Comparison of ENCODE assay signal across 16 mouse cellular contexts in genomic region chr13:12283826-12284225, GRCm38 (mm10). TPM values are rescaled to one million over a fixed set of nuclear protein-coding genes. Genes with fewer than 3 reads are reported as not detected.
A peak's percentile ranks its signal among the peaks of the same experiment; 100 is the strongest.
DNase-seq lines count a peak whose midpoint lies in the region; ATAC-seq lines count a peak whose summit lies in the region.
"Had no signal": no experiment of that assay in that cellular context is flagged by ENCODE, and none has a peak within 500 bp of the region (broad histone marks: within the 10 kb centered on the region; RNA-seq: fewer than 3 reads in every experiment).

No protein-coding gene starts in this region.

- peak overlapping the region; percentile 31 for H3K27ac ChIP-seq in lung, embryonic 15.5 days
- peak overlapping the region; percentile 86 for H3K27ac ChIP-seq in heart, embryonic 11.5 days (ENCODE audit: low read depth, low read length)
- H3K27ac ChIP-seq: left cerebral cortex, adult 2 months; midbrain, embryonic 10.5 days had no signal

- peak; percentile 12; the same call in 1 of the 2 replicates for ATAC-seq in lung, embryonic 15.5 days (ENCODE audit: borderline replicate concordance, extremely low read depth, low FRiP score, low TSS enrichment)
- peak; percentile 63 for ATAC-seq in heart, embryonic 11.5 days (replicated peaks; ENCODE audit: insufficient number of reproducible peaks, low FRiP score, low TSS enrichment)
- ATAC-seq in erythroblast, adult 5-6 weeks (replicated peaks; ENCODE audit: low FRiP score, poor library complexity, severe bottlenecking), result no peak
- ATAC-seq: intestine, embryonic 16.5 days had no signal

- WGBS in lung, embryonic 15.5 days, result 74% methylated on average over 3 of the region's 3 CpGs
- WGBS in heart, embryonic 11.5 days (ENCODE audit: insufficient replicate concordance), result 59% methylated on average over 3 of the region's 3 CpGs

- H3K4me2 ChIP-seq in lung, embryonic 15.5 days, result no peak overlapping the region
- H3K4me2 ChIP-seq in heart, embryonic 11.5 days, result no peak overlapping the region
- H3K4me2 ChIP-seq: liver, embryonic 11.5 days had no signal

- no peak overlapping the region for H3K4me3 ChIP-seq in lung, embryonic 15.5 days
- no peak overlapping the region for H3K4me3 ChIP-seq in heart, embryonic 11.5 days (ENCODE audit: low read depth, low read length)
- H3K4me3 ChIP-seq: left cerebral cortex, adult 2 months; midbrain, embryonic 10.5 days had no signal

- H3K27me3 ChIP-seq in lung, embryonic 15.5 days, result no peaks in the 10 kb centered on the region
- no peaks in the 10 kb centered on the region for H3K27me3 ChIP-seq in heart, embryonic 11.5 days (ENCODE audit: control insufficient read depth, insufficient read depth, low read length)

- H3K9me3 ChIP-seq in lung, embryonic 15.5 days, result no peaks in the 10 kb centered on the region
- H3K9me3 ChIP-seq in heart, embryonic 11.5 days (replicated peaks; ENCODE audit: control insufficient read depth, low read length), result no peaks in the 10 kb centered on the region
- H3K9me3 ChIP-seq: midbrain, embryonic 10.5 days had no signal

- no peaks in the 10 kb centered on the region for H3K4me1 ChIP-seq in lung, embryonic 15.5 days
- no peaks in the 10 kb centered on the region for H3K4me1 ChIP-seq in heart, embryonic 11.5 days (ENCODE audit: control insufficient read depth, insufficient read depth, low read length)
- H3K4me1 ChIP-seq: midbrain, embryonic 10.5 days had no signal

- DNase-seq in lung, postnatal 25 days (ENCODE audit: low spot score), result no peak
- DNase-seq in adrenal gland, postnatal 14 days, result peak; percentile 70
- DNase-seq in kidney, postnatal 25 days, result peak; percentile 29 to 81
- DNase-seq in frontal cortex, postnatal 25 days (ENCODE audit: low spot score in 2 of 2), result no peak
- no peak for DNase-seq in left cerebral cortex, adult 8-10 months (ENCODE audit: low spot score in 2 of 2)
- DNase-seq: cerebellum, adult 18-20 months; right cerebral cortex, adult 18-20 months; thymus, postnatal 36 days had no signal

- no peak overlapping the region for H3K9ac ChIP-seq in lung, embryonic 15.5 days
- no peak overlapping the region for H3K9ac ChIP-seq in heart, embryonic 11.5 days (ENCODE audit: low read depth, low read length)

- H3K36me3 ChIP-seq in lung, embryonic 15.5 days, result no peaks in the 10 kb centered on the region
- H3K36me3 ChIP-seq in heart, embryonic 11.5 days (ENCODE audit: control insufficient read depth, insufficient read depth, low read length), result peaks cover 10% of the 10 kb centered on the region
- H3K36me3 ChIP-seq: midbrain, embryonic 10.5 days had no signal

RNA-seq across cellular contexts. Expression of gene Mtr, which starts 25.9 kb away (rescaled TPM):
- 15.4 and 17.1 TPM in 2 replicates for polyA plus RNA-seq in lung, embryonic 15.5 days (2015; fragmentation: Nextera tagmentation; extraction: Ambion mirVana)
- 22.3 and 26.2 TPM in 2 replicates for total RNA-seq in adrenal gland, postnatal 14 days (2021)
- 17.7 and 19.9 TPM in 2 replicates for polyA plus RNA-seq in heart, embryonic 11.5 days (2014; fragmentation: Nextera tagmentation; extraction: Ambion mirVana)
- 6.3 and 8.6 TPM in 2 replicates for total RNA-seq in erythroblast, adult 5-6 weeks (2015; ENCODE audit: low replicate concordance)
- 13.0 and 15.8 TPM in 2 replicates for total RNA-seq in erythroblast, adult 5-6 weeks (2017; ENCODE audit: low replicate concordance)
- total RNA-seq in left cerebral cortex, adult 8-10 months (2022), result 10 to 100 TPM; 15.6 to 17.4 (median 16.6) TPM

RNA-seq across cellular contexts. Expression of gene Actn2, which starts 56.7 kb away (rescaled TPM):
- polyA plus RNA-seq in lung, embryonic 15.5 days (2015; fragmentation: Nextera tagmentation; extraction: Ambion mirVana), result 30.1 and 33.0 TPM in 2 replicates
- 8.2 and 8.3 TPM in 2 replicates for total RNA-seq in adrenal gland, postnatal 14 days (2021)
- 1,008 and 1,229 TPM in 2 replicates for polyA plus RNA-seq in heart, embryonic 11.5 days (2014; fragmentation: Nextera tagmentation; extraction: Ambion mirVana)
- total RNA-seq in erythroblast, adult 5-6 weeks (2015; ENCODE audit: low replicate concordance), result not detected in 2 replicates
- total RNA-seq in erythroblast, adult 5-6 weeks (2017; ENCODE audit: low replicate concordance), result not detected in 2 replicates
- total RNA-seq in left cerebral cortex, adult 8-10 months (2022), result 10 to 100 TPM; 23.9 to 30.1 (median 25.2) TPM
- total RNA-seq: granulocyte monocyte progenitor cell, adult 5-6 weeks had no signal

Comparison
In these comparisons a context has a peak if more than half of its experiments do, and no peak if none do; other contexts are left out.
1. DNase-seq: peak in adrenal gland, postnatal 14 days (single experiment) and kidney, postnatal 25 days (2 of 2); none in lung, postnatal 25 days (single experiment), frontal cortex, postnatal 25 days (0 of 2) and left cerebral cortex, adult 8-10 months (0 of 2).